Mouse (Mus musculus) stomach, embryonic 14.5 days (tissue): Measurements from ENCODE around the gene B3gnt9. TPM values are rescaled to one million over a fixed set of nuclear protein-coding genes. Genes with fewer than 3 reads are reported as not detected.

Experiments used
- ATAC-seq: fragments of 200-750 bp; cut with Nextera tagmentation; 2 replicates; pipeline ENCODE4 v1.8.0; 2017; ENCODE audit warnings: low read depth, moderate TSS enrichment; ENCODE audit not compliant: insufficient number of reproducible peaks, insufficient read depth, low FRiP score
- H3K27ac ChIP-seq: fragments of 300-500 bp; sonication (generic); 2 replicates; pipeline ENCODE4 v1.5.1; 2014; ENCODE audit warnings: mild to moderate bottlenecking, low read length, moderate library complexity, mixed read lengths
- H3K27me3 ChIP-seq: fragments of 300-500 bp; sonication (generic); 2 replicates; pipeline ENCODE4 v1.6.1; 2014; ENCODE audit warnings: low read length, control low read depth, mixed read lengths; ENCODE audit not compliant: control insufficient read depth, insufficient read depth
- H3K36me3 ChIP-seq: fragments of 300-500 bp; sonication (generic); 2 replicates; pipeline ENCODE4 v1.6.1; 2014; ENCODE audit warnings: mild to moderate bottlenecking, control low read depth, low read length, moderate library complexity, mixed read lengths; ENCODE audit not compliant: control insufficient read depth, insufficient read depth
- H3K4me1 ChIP-seq: fragments of 300-500 bp; sonication (generic); 2 replicates; pipeline ENCODE4 v1.6.1; 2014; ENCODE audit warnings: low read length, control low read depth, mixed read lengths; ENCODE audit not compliant: control insufficient read depth, insufficient read depth
- H3K4me2 ChIP-seq: fragments of 300-500 bp; sonication (generic); replicated peaks from 2 replicates; pipeline ENCODE4 v1.6.1; 2014; ENCODE audit warnings: low read depth, low read length, control low read depth
- H3K4me3 ChIP-seq: fragments of 300-500 bp; sonication (generic); 2 replicates; pipeline ENCODE4 v1.5.1; 2014; ENCODE audit warnings: low read depth, low read length, control low read depth
- H3K9ac ChIP-seq: fragments of 300-500 bp; sonication (generic); replicated peaks from 2 replicates; pipeline ENCODE4 v1.6.1; 2014; ENCODE audit warnings: low read depth, mild to moderate bottlenecking, control low read depth, low read length, moderate library complexity, mixed read lengths
- H3K9me3 ChIP-seq: fragments of 300-500 bp; sonication (generic); 2 replicates; pipeline ENCODE4 v1.6.1; 2016; ENCODE audit warnings: low read depth, low read length, control low read depth; ENCODE audit not compliant: control insufficient read depth
- WGBS: fragments of 180-500 bp; shearing (Covaris S2); extraction: QIAGEN DNeasy Blood & Tissue Kit; methylation state at CpG from one replicate; pipeline ENCODE4 v1.1.7; 2014; 5-methylcytosine and 5-hydroxymethylcytosine counted together
- polyA plus RNA-seq: library from polyadenylated mRNA; unstranded; fragments of >200 nt; fragmentation: Nextera tagmentation; extraction: Ambion mirVana; gene quantifications from 2 replicates; pipeline ENCODE4 v1.2.1, GENCODE M21; 2014

The B3gnt9 gene
- polyA plus RNA-seq, 1 experiment from 2014 or later = 22.7 TPM

DNA sequence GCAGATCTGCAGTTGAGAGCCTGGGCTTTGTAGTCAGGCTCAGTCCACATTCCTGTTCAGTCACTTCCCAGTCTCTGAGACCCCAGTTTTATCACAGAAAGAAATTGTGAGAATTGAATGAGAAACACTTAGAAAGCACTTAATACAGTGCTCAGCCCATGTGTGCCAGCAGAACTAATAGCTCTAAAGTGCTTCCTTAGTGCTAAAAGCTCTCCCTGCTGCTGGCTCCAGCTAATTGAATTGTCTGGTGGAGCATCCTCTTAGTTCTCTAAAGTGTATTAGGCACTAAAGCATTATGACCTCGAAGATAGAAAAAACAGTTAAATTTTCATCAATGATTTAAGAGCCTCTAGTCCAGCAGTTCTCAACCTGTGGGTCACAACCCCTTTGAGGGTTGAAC, 49.2 kb downstream of the B3gnt9 start:
- Histone ChIP-seq H3K27ac (no peak overlapping the region), H3K9ac (no peak overlapping the region), H3K4me1 (no peaks in the 10 kb centered on the region), H3K4me3 (no peak overlapping the region), H3K9me3 (no peaks in the 10 kb centered on the region), H3K27me3 (no peaks in the 10 kb centered on the region), H3K4me2 (no peak overlapping the region), H3K36me3 (peaks cover 8% of the 10 kb centered on the region; the same call in 1 of the 2 replicates)
- ATAC-seq = no peak
- WGBS = 66% methylated on average over 1 of the region's 1 CpGs

Other genes starting within 250 kb of the B3gnt9 start
- not detected in 2 replicates for gene Ces3a, start 206.6 kb downstream of the B3gnt9 start, polyA plus RNA-seq
- gene Ces3b, start 171.4 kb downstream of the B3gnt9 start, polyA plus RNA-seq = not detected in 2 replicates
- not detected in 2 replicates for gene Ces4a, start 123.4 kb downstream of the B3gnt9 start, polyA plus RNA-seq
- gene Cbfb, start 84.5 kb downstream of the B3gnt9 start, polyA plus RNA-seq = 73.7 and 75.2 TPM in 2 replicates
- gene D230025D16Rik, start 30.0 kb downstream of the B3gnt9 start, polyA plus RNA-seq = 33.1 and 34.5 TPM in 2 replicates
- 21.7 and 22.0 TPM in 2 replicates for gene Tradd, start 9.5 kb upstream of the B3gnt9 start, polyA plus RNA-seq
- gene Fbxl8, start 9.5 kb upstream of the B3gnt9 start, polyA plus RNA-seq = 3.0 and 3.1 TPM in 2 replicates
- gene Hsf4, start 14.6 kb upstream of the B3gnt9 start, polyA plus RNA-seq = not detected in 2 replicates
- 1.9 and 2.0 TPM in 2 replicates for gene Nol3, start 21.0 kb upstream of the B3gnt9 start, polyA plus RNA-seq
- 10.3 and 10.7 TPM in 2 replicates for gene 4931428F04Rik, start 34.7 kb upstream of the B3gnt9 start, polyA plus RNA-seq
- 7.9 and 9.2 TPM in 2 replicates for gene Exoc3l, start 40.9 kb upstream of the B3gnt9 start, polyA plus RNA-seq
- 95.0 and 95.8 TPM in 2 replicates for gene E2f4, start 42.5 kb upstream of the B3gnt9 start, polyA plus RNA-seq
- gene Elmo3, start 50.4 kb upstream of the B3gnt9 start, polyA plus RNA-seq = 14.3 and 15.2 TPM in 2 replicates
- 2.6 and 3.6 TPM in 2 replicates for gene Lrrc29, start 71.1 kb upstream of the B3gnt9 start, polyA plus RNA-seq
- gene Tmem208, start 71.2 kb upstream of the B3gnt9 start, polyA plus RNA-seq = 122 and 128 TPM in 2 replicates
- gene Fhod1, start 92.8 kb upstream of the B3gnt9 start, polyA plus RNA-seq = 3.5 and 6.3 TPM in 2 replicates
- 3.2 and 3.7 TPM in 2 replicates for gene Slc9a5, start 93.7 kb upstream of the B3gnt9 start, polyA plus RNA-seq
- gene Plekhg4, start 118.1 kb upstream of the B3gnt9 start, polyA plus RNA-seq = 0.14 and 0.64 TPM in 2 replicates
- gene Kctd19, start 158.3 kb upstream of the B3gnt9 start, polyA plus RNA-seq = not detected in 2 replicates
- gene Lrrc36, start 158.4 kb upstream of the B3gnt9 start, polyA plus RNA-seq = not detected in 2 replicates
- gene Tppp3, start 216.4 kb upstream of the B3gnt9 start, polyA plus RNA-seq = 39.1 and 40.1 TPM in 2 replicates
- 33.9 and 37.2 TPM in 2 replicates for gene Zdhhc1, start 241.7 kb upstream of the B3gnt9 start, polyA plus RNA-seq